Mouse (Mus musculus) brain, embryonic 18.5 days (tissue): ENCODE data around the gene Tmem240.
"Not testable (repeated sequence)": the region's sequence is repeated elsewhere in the genome, so short reads cannot be mapped to it uniquely, and the experiment has no call there.

Source experiments
- DNase-seq: peaks from one replicate; pipeline ENCODE4 v3.0.0-alpha.2; 2012; ENCODE audit warnings: low read depth, low spot score

Gene Tmem240

DNA sequence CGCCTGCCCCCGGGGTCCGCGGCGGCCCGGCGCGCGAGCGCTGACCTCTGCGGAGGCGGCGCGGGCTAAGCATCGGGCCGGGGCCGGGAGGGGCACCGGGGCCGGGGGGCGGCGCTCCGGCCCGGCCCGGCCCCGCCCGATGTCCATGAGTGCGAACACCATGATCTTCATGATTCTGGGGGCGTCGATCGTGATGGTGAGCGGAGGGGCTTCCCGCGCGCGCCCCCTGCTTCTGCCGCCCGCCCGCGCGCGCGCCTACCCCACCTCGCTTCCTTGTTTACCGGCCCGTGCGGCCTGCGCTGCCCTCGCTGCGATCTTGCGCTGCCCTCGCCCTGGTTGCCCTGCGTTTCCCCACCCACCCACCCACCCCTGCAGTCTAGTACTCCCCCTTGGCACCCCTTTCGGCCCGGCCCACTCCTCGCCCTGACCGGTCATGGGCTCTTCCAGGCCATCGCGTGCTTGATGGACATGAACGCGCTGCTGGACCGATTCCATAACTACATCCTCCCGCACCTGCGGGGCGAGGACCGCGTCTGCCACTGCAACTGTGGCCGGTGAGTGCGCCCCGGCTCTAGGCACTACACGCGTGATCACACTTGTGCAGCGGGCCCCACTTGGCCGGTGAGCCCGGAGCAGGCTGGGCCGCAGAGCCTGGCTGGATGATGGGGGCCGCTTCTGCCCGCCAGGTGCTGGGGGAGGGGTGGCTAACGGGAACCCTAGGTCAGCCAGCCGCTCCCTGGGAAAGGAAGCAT lies 527 bp downstream of the Tmem240 start:
- DNase-seq = peak; percentile 10

DNA sequence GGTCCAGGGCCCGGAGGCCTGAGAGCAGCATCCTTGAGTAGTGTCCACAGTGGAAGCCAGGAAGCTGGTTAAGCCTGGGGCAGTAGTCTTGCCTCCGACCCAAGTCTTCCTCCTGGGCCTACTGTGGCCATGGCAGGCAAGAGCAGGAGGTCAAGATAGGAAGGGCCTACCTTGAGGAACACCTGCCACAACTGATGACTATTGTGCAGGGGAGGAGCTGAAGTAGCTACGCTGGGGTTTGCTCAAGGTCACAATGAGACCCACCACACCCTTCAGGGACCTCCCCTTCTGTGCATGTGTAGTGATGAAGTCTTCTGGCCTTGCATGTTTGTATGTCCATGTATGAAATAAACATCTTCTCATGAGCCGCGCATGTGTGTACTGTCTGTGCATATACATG lies 1.2 kb downstream of the Tmem240 start:
- no peak for DNase-seq

- DNase-seq = no peak
Observed at GRCm38 (mm10) chr4:155736421-155736820, 1.8 kb downstream of the Tmem240 start.

DNA sequence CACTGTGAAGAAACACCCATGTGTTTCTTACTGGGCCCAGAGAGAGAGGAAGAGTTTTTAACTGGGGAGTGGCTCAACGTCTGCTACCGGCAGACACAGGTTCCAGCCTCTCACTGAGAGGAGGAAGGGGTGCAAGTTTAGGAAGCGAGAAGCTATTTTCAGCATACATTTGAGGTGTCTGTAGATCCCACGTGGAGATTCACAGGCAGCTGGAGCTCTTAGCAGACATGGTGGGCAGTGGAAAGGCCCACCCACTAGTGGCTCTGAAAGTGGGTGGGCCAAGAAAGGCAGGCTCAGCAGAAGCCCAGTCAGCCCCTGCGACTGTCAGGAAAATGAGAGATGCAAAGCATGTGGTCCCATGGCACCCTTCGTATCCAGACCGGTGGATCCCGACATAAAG lies 3.7 kb downstream of the Tmem240 start:
- DNase-seq = no peak

DNA sequence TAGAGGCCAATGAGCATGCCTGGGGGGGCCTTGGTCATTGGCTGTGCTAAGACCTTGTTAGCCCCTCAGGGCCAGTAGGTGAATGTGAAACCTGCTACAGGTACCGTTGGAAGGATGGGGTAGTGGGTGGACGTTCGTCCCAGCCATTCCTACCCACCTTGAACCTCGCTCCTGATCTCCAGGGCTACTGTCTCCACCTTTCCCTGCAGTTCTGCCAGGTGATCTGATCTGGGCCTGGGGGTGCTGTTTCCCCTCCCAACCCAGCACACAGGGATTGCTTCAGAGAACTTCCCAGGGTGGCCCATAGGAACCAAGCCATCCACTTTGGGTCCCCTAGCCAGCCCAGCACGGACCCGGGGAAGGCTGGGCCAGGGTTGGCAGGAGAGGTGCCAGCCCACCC lies 4.6 kb downstream of the Tmem240 start:
- DNase-seq = no peak

DNA sequence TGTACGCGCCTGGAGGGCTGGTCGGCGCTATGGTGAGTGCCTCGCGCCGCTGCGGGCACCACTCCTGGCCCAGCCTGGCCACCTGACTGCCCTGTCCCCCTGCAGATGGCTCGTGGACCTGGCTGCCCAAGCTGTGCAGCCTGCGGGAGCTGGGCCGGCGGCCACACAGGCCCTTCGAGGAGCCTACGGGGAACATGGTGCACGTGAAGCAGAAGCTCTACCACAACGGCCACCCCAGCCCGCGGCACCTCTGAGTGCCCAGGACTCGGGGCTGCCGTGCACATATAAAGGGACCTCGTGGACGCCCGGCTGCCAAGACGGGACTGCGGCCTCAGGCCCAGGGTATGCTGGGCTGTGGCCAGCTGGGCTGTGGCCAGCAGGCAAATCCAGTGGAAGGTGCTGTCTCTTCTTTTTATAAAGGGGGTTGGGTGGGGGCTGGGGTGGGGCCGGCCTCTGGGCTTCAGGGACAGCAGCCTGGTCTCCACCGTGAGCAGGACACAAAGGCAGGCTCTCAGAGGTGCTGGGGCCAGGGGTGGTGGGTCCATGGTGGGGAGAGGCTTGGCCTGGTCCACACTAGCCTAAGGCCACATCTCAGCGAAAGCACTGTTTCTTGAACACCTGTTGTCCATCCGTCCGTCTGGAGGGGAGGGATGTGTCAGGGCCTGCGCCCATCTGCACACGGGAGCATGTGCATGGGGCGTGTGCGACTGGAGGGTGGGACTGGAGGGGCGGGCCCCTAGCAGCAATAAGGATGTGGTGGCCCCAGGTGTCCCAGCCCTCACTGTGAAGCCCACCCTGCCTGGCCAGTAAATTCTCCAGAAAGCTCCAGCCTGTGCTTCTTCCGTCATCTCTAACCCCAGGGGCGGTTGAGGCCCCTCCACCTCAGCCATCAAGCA lies 5.4 kb downstream of the Tmem240 start:
- no peak for DNase-seq

- DNase-seq = not testable (repeated sequence)
Observed at GRCm38 (mm10) chr4:155740681-155741080, 6.1 kb downstream of the Tmem240 start.

DNA sequence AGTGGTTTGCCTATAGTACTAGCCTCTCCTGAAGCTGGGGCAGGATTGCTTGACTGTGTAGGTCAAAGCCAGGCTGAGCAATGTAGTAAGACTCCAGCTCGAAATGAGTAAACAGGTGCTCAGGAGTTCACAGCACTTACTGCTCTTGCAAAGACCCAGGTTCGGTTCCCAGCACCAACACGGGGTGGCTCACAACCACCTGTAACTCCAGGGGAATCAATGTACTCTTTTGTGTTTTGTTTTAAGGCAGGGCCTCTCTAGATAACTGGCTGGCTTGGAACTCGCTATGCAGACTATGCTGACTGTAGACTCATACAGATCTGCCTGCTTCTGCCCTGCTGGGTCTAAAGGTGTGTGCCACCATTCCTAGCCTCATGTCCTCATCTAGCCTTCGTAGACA lies 8.1 kb downstream of the Tmem240 start:
- no peak for DNase-seq

DNA sequence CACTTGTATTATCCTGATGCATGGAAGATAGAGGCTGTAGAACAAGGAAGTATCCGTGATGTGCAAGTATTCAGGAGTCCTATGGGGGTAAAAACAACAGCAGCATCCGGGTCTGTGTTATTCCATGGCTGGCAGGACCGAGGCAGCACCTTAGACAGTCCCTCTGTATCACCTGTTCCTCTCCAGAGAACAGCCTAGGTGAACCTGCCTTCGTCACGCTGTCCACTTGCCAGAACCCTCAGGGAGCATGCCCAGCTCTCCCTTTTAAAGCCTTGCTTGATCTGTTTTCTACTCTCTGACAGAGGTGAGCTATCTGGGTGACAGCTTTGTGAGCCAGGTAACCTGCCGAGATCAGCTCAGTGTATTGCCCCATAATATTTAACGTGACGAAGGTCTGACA lies 9.9 kb downstream of the Tmem240 start:
- DNase-seq = no peak

DNA sequence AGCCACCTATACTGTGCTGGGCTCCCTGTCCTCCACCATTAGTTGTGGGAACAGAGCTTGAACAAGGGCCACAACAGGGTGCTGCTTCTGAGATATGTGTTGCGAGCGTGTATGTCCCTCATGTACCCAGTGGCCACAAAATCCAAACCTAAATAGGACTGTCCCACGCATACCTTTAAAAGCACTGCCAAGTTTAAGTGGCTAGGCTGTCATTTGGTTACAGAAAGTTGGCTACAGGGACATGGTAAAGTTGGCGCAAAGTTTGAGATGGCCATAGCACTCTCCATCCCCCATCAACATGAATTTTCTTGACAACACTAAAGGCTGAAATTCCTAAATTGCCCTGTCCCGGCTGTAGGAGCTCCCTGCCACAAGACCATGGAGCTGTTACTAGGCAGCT lies 10.5 kb downstream of the Tmem240 start:
- DNase-seq = no peak

DNA sequence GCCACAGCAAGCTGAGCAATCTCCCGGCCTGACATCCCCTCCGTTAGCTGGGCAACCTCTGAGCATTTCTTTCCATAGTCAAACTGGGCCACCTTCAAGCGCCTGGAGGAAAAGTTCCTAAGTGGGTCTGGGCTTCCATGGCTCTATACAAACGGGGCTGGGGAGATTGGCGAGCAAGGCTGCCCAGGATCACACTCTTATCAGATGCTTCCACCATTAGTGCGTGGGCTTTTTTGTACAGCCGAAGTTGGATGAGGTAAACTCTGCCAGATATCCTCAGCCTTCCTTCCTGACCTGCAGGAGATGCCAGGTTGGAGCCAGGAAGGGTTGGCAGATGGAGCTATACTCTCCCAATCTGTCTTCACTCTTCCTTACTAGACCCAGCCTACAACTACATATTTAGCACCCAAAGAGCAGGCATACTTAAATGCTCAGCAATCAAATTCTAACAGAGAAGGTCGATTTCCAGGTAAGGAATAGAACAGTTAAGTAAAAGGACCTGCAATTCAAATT lies 11.5 kb downstream of the Tmem240 start:
- no peak for DNase-seq

GRCm38 (mm10) chr4:155746575-155747490 lies 12.2 kb downstream of the Tmem240 start:
- DNase-seq = no peak

DNA sequence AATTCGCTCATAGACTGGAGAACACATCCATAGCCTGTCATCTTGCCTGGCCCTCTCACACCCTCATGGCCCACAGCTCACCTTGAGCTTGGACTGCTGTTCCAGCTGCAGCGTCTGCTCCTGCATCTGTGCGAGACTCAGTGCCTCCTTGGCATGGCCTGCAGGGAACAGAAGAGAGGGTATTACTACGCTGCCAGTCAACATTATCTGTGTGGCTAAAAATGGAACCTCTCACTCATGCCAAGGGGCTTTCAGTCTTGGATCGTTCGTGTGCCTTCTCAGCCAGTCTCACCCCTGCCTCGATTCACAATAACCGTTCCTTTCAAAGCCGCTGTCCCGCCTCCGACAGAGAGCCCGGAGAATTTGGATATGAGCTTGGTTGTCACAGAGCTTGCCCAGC lies 22.4 kb downstream of the Tmem240 start:
- no peak for DNase-seq

DNA sequence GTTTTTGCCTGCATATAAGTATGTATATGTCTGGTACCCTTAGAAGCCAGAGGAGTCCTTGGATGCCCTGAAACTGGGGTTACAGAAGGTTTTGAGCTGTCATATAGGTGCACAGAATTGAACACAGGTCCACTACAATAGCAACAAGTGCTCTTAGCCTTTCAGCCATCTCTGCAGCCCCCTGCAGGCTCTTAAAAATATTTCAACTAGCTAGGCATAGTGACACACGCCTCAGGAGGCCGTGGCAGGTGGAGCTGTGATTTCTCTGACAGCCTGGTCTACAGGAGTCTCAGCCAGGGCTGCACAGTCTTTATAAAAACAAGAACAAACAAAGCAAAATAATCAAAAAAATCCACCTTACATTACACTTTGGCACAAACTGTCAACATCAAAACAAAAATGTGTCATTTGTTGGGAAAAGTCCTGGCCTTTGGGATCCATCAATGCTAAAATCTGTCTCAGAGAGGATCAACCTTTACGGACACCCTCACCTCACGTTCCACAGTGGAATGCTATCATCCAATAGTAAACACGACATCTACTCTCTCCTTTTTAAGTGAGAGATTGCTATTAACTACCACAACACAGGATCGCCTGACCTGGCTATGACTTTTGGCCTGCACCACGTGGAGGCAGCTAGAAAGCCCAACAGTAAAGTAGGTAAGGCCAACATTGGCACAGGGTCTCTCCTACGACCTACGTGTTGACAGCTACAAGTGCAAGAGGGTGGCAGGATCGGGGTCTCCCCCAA lies 25.4 kb downstream of the Tmem240 start:
- no peak for DNase-seq

- peak; percentile 89 for DNase-seq
Observed at GRCm38 (mm10) chr4:155760613-155761355, 26.2 kb downstream of the Tmem240 start, which contains the start of gene Atad3a. Gene Atad3a (minus strand): TSS chr4:155761093.

DNA sequence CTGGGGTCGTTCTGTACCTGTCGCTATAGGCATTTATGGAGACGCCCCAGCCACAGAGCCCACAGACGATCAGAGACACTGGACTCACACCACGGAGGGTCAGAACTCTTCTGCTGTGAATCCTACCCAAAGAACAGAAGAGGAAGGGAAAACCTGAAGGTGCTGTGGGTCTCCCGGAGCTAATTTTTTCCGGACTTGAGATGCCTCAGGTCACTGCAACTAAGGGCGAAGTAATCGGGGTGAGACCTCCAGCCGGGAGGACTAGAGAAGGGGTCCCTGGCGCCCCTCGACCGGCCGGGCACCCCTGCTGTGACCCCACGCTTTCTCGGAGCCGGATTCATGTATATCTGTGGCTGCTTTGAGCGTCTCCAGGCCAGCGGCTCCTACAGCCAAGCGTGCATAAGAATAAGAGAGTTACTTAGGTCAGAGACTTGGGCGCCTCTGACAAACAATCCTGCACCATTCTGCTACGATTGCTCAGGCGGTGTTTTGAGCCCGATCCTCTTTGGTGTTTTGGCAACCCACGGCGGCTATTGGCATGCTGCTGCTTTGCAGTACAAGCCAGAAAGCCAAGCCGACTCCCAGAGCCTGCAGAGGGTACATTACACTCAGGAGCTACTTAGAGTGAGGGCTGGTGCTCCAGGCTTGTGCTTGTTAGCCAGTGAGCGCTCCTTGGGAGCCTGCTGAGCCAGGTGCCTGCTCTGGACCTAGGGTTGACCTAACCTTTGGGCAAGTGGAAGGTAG lies 26.9 kb downstream of the Tmem240 start:
- no peak for DNase-seq

DNA sequence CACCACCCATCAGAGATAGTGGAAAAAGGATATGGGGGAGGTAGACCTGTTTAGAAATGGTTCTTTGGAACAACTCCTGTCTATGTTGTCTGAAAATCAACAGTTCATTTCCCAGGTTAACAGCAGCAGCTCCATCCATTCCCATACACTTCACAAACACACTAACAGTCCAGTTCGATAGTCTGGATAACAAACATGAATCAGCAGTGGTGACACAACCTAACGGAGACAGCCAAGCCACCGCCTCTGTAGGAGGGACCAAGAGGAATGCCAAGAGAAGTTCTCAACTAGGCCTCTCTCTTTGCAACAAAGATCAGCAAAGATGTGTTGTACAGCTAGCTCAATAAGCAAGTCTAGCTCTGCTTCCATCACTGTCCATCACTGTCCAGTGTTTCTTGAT lies 27.8 kb downstream of the Tmem240 start:
- no peak for DNase-seq

GRCm38 (mm10) chr4:155769496-155769879 lies 34.9 kb downstream of the Tmem240 start:
- no peak for DNase-seq

DNA sequence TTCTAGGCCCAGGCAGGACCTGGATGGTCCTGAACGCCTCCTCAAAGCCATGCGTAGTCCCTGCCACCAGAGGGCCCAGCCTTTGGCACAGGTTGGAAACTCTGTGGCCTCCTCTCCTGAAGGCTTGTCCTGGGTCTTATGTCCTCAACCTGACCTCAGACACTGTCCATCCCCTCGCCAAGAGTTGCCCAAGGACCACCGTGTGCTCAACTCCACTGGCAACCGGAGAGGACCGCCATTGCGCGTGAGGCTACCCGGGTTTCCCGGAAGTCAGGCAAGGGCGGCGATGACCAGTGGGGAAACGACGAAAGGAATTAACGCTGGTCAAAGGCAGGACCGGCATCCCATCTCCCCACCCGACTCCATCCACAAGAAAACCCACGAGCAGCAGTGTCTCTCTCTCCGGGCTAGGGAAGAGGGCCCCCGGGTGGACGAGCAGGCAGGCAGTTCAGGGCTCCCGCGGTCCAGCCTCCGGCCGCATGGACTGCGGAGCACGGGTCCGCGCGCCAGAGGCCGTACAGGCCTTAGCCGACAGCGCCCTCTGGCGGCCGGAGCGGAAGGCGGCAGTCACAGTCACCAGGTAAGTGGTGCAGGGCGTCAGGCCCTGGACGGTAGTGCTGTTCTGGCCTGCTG lies 35.4 kb downstream of the Tmem240 start:
- DNase-seq = no peak
